Mouse (Mus musculus) CD4-positive, CD25-positive, alpha-beta regulatory T cell (primary cell): Measurements from ENCODE around the gene Agxt2. TPM values are rescaled to one million over a fixed set of nuclear protein-coding genes. Genes with fewer than 3 reads are reported as not detected.

Experiments
- polyA plus RNA-seq: library from polyadenylated mRNA; unstranded; fragments of 100-300 nt; shearing (Covaris generic); gene quantifications from one replicate; pipeline ENCODE4 v1.2.1, GENCODE M21; 2017

Agxt2 gene
- polyA plus RNA-seq = not detected

GRCm38 (mm10) chr15:10358039-10358948 is at the start of gene Agxt2:
Gene Agxt2, plus strand, starts transcription at chr15:10358532.

GRCm38 (mm10) chr15:10325080-10325479 is 33.3 kb upstream of the Agxt2 start, which contains the start of gene Gm21973:
Gene Gm21973, plus strand, starts transcription at chr15:10325380.

Other genes with a start within 250 kb of the Agxt2 start
- 0.41 TPM for gene Prlr, start 181.3 kb upstream of the Agxt2 start, polyA plus RNA-seq
- gene Gm21973, start 33.2 kb upstream of the Agxt2 start, polyA plus RNA-seq = not detected
- gene Dnajc21, start 112.0 kb downstream of the Agxt2 start, polyA plus RNA-seq = 33.4 TPM
- gene Brix1, start 127.4 kb downstream of the Agxt2 start, polyA plus RNA-seq = 111 TPM
- 52.7 TPM for gene Rad1, start 127.5 kb downstream of the Agxt2 start, polyA plus RNA-seq
- gene Ttc23l, start 200.1 kb downstream of the Agxt2 start, polyA plus RNA-seq = not detected